Mouse (Mus musculus) liver, embryonic 14.5 days (tissue): ENCODE data around the gene Asb8. TPM values are rescaled to one million over a fixed set of nuclear protein-coding genes. Genes with fewer than 3 reads are reported as not detected.

Source experiments
- ATAC-seq: fragments of 200-750 bp; cut with Nextera tagmentation; 2 replicates; pipeline ENCODE4 v1.8.0; 2017; ENCODE audit warnings: moderate number of reproducible peaks, mild to moderate bottlenecking, moderate library complexity; ENCODE audit not compliant: insufficient read depth
- DNase-seq, 3 experiments: peaks; one replicate each; pipeline ENCODE4 v3.0.0-alpha.2; 2012 to 2013; ENCODE audit warnings: low read depth in 3 of 3, low spot score in 3 of 3
- H3K27ac ChIP-seq: fragments of 300-500 bp; sonication (generic); 2 replicates; pipeline ENCODE4 v1.5.1; 2014; ENCODE audit warnings: moderate library complexity, mild to moderate bottlenecking, control low read depth, inconsistent platforms
- H3K27me3 ChIP-seq: fragments of 300-500 bp; sonication (generic); 2 replicates; pipeline ENCODE4 v1.6.1; 2014; ENCODE audit warnings: mild to moderate bottlenecking, low read length, moderate library complexity; ENCODE audit not compliant: control insufficient read depth, insufficient read depth
- H3K36me3 ChIP-seq: fragments of 300-500 bp; sonication (generic); replicated peaks from 2 replicates; pipeline ENCODE4 v1.6.1; 2014; ENCODE audit warnings: low read depth; ENCODE audit not compliant: control insufficient read depth, insufficient read depth
- H3K4me1 ChIP-seq, 2 experiments: fragments of 200-500 bp in 1 of 2; fragments of 300-500 bp in 1 of 2; sonication (generic) in 1 of 2; replicated peaks; 2 replicates each; pipeline ENCODE4 v1.6.1; 2012 to 2014; ENCODE audit warnings: antibody characterized with exemption in 1 of 2, inconsistent platforms in 1 of 2, low read length in 1 of 2; ENCODE audit not compliant: control insufficient read depth in 2 of 2, insufficient read depth in 2 of 2
- H3K4me2 ChIP-seq: fragments of 300-500 bp; sonication (generic); 2 replicates; pipeline ENCODE4 v1.6.1; 2014; ENCODE audit warnings: low read depth, mild to moderate bottlenecking, control low read depth, moderate library complexity
- H3K4me3 ChIP-seq, 2 experiments: fragments of 200-500 bp in 1 of 2; fragments of 300-500 bp in 1 of 2; sonication (generic) in 1 of 2; 2 replicates each; pipeline ENCODE4 v1.5.1; 2012 to 2014; ENCODE audit warnings: low read depth in 2 of 2, low read length in 2 of 2, mild to moderate bottlenecking in 2 of 2, control low read depth in 1 of 2, inconsistent platforms in 1 of 2, moderate library complexity in 1 of 2; ENCODE audit not compliant: insufficient read depth in 1 of 2
- H3K9ac ChIP-seq: fragments of 300-500 bp; sonication (generic); replicated peaks from 2 replicates; pipeline ENCODE4 v1.6.1; 2014; ENCODE audit warnings: mild to moderate bottlenecking, control low read depth, moderate library complexity
- H3K9me3 ChIP-seq: fragments of 300-500 bp; sonication (generic); 2 replicates; pipeline ENCODE4 v1.6.1; 2016; ENCODE audit warnings: low read length, mixed read lengths; ENCODE audit not compliant: control insufficient read depth
- CTCF ChIP-seq: IDR thresholded peaks from 2 replicates; pipeline ENCODE4 v1.5.1; 2016; ENCODE audit warnings: antibody characterized with exemption, low read depth, control low read depth
- EP300 ChIP-seq: IDR thresholded peaks from 2 replicates; pipeline ENCODE4 v1.6.1; 2016; ENCODE audit warnings: antibody characterized with exemption, low read depth
- WGBS: fragments of 180-500 bp; shearing (Covaris S2); extraction: QIAGEN DNeasy Blood & Tissue Kit; methylation state at CpG from one replicate; pipeline ENCODE4 v1.1.7; 2014; ENCODE audit not compliant: insufficient replicate concordance; 5-methylcytosine and 5-hydroxymethylcytosine counted together
- polyA plus RNA-seq, 2 experiments: library from polyadenylated mRNA; depleted of rRNA in 1 of 2; stranded (reverse) in 1 of 2; unstranded in 1 of 2; fragments of >200 nt; fragmentation: Nextera tagmentation in 1 of 2; extraction: Ambion mirVana in 1 of 2; gene quantifications; 2 replicates each; pipeline versions ENCODE4 v1.2.1 to v1.2.3; 2012 to 2014

The Asb8 gene
- polyA plus RNA-seq, 2 experiments: 15.1 to 22.4 TPM

DNA sequence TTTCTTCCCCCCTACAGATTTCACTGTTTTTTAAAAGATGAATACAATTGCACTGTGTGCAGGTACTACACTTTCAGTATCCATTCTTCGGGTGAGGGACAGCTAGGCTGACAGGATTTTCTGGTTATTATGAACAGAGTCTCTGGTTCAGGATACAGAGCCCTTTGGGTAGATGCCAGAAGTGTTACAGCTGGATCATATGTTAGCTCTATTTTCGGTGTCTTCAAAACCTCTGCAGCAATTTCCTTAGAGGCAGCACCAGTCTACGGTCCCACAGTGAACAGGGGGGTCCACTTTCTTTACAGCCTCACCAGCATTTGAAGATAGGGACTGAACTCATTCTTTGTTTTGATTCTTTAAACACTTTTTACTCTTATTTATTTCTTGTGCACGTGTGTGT is 19.0 kb upstream of the Asb8 start:
- WGBS: 51% methylated on average over 4 of the region's 4 CpGs
- H3K9ac ChIP-seq: no peak overlapping the region
- H3K27me3 ChIP-seq: peaks cover 7% of the 10 kb centered on the region
- ATAC-seq (no peak), DNase-seq (no peak)
- H3K4me3 ChIP-seq: no peak overlapping the region
- TF ChIP-seq EP300: no peak
- TF ChIP-seq CTCF: no peak
- no peak overlapping the region for H3K4me2 ChIP-seq
- no peaks in the 10 kb centered on the region for H3K9me3 ChIP-seq
- no peak overlapping the region for H3K27ac ChIP-seq
- H3K36me3 ChIP-seq: no peaks in the 10 kb centered on the region
- peaks cover 0 to 8% of the 10 kb centered on the region in 2 experiments; a peak in 2 of 4 replicates for H3K4me1 ChIP-seq

DNA sequence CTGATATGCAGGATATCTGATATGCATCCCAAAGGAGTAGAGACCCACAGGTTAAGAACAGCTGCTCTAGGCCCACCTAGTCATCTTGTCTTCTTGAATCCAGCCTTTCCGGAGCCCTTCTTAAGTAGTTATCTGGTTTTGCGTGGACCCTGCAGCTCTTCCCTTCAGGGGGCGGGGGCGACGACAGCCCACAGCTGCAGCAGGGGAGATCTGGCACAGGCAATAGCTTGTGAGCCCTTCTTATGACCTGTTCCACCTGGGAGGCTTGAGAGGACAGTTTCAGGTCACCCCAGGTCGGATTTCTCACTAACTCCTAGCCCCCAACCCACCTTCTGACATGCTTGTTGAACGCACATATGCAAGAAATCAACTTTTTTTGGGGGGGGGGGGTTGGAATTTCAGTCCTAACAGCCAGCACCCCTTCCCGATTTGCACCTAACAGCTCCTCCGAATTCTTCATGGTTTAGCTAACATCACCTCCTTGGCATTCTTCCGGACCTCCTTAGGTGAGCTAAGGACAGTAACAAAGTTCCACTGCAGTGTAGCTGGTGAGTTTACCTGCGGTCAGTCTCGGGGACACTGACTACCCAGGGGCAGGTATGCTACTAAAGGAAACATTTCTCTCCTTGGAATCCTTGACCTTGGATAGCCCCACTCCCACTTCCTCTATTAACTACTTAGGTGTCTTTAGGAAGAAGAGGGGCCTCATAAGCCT is 16.6 kb upstream of the Asb8 start:
- 49% methylated on average over 12 of the region's 12 CpGs for WGBS
- Histone ChIP-seq H3K27ac (no peak overlapping the region), H3K4me2 (no peak overlapping the region), H3K4me3 (no peak overlapping the region), H3K9ac (no peak overlapping the region), H3K4me1 (peaks cover 0 to 8% of the 10 kb centered on the region in 2 experiments; a peak in 2 of 4 replicates), H3K36me3 (no peaks in the 10 kb centered on the region), H3K9me3 (no peaks in the 10 kb centered on the region), H3K27me3 (peaks cover 7% of the 10 kb centered on the region)
- DNase-seq (no peak), ATAC-seq (no peak)
- TF ChIP-seq EP300 (no peak), CTCF (no peak)

DNA sequence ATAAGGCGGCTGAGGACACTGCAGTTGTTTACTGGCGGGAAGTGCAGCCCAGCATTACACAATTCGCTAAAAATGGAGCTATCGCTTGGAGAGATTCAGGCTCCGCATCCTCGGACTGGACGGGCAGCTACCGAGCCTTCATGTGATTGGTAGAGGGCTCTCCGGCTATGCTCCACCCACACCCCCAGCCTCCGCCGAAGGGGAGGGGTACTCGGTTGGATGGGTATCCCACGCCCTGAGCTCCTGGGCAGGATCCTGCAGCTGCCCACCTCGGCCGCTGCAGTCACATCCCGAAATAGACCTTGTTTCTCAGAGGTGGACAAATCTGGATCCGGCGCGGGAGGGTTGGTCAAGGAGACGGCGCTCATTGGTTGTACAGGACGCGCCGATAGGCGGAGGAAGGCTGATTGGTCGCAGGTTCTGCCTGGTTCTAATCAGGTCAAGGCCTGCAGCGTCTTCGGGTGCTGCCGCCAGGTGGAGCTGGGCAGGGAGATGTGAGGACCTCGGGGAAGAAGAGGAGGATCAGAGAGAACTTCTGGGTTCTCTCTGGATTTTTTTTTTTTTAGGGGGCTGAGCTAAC is 15.8 kb upstream of the Asb8 start:
- Histone ChIP-seq H3K4me3 (peak overlapping the region; percentile 43 to 54), H3K9me3 (no peaks in the 10 kb centered on the region), H3K4me2 (peak overlapping the region; percentile 58), H3K36me3 (no peaks in the 10 kb centered on the region), H3K27ac (no peak overlapping the region), H3K9ac (no peak overlapping the region), H3K27me3 (peaks cover 7% of the 10 kb centered on the region), H3K4me1 (peaks cover 0 to 8% of the 10 kb centered on the region in 2 experiments; a peak in 2 of 4 replicates)
- TF ChIP-seq EP300: no peak
- peak; percentile 84 for TF ChIP-seq CTCF
- ATAC-seq (peak; percentile 97), DNase-seq (peak; percentile 57 to 64 (median 59))
- under 1% methylated on average over 30 of the region's 30 CpGs for WGBS

DNA sequence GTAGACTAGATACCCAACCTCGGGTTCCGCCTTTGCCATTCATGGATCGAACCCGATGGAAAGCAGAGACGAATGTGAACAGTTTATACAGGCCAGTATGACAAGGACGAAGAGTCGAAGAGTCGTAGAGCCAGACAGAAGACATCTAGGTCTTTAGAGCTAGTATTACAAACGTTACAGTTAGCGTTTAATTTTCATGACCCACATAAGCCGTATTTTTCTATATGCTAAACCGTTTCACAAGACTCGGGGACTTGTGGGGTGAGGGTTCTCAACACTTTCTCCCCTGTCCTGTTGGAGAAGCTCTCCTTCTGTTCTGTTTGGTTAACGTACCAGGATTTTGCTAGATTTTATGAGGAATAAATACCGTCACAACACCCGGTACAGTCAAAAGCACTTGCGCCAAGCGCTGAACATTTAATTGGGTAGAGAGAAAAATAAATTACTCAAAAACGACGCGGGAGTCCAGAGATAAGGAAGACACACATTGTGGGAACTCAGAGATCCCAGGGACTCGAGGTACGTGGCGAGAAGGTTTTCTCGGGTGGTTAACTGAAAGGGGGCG is 15.2 kb upstream of the Asb8 start:
- H3K9me3 ChIP-seq: no peaks in the 10 kb centered on the region
- DNase-seq (no peak), ATAC-seq (no peak)
- peak overlapping the region; percentile 43 to 54; a peak in 3 of 4 replicates for H3K4me3 ChIP-seq
- no peak overlapping the region for H3K27ac ChIP-seq
- WGBS: 11% methylated on average over 26 of the region's 26 CpGs
- TF ChIP-seq CTCF (no peak), EP300 (no peak)
- no peak overlapping the region for H3K9ac ChIP-seq
- no peaks in the 10 kb centered on the region for H3K36me3 ChIP-seq
- peaks cover 0 to 8% of the 10 kb centered on the region in 2 experiments; a peak in 2 of 4 replicates for H3K4me1 ChIP-seq
- H3K4me2 ChIP-seq: peak overlapping the region; percentile 58
- H3K27me3 ChIP-seq: peaks cover 7% of the 10 kb centered on the region

DNA sequence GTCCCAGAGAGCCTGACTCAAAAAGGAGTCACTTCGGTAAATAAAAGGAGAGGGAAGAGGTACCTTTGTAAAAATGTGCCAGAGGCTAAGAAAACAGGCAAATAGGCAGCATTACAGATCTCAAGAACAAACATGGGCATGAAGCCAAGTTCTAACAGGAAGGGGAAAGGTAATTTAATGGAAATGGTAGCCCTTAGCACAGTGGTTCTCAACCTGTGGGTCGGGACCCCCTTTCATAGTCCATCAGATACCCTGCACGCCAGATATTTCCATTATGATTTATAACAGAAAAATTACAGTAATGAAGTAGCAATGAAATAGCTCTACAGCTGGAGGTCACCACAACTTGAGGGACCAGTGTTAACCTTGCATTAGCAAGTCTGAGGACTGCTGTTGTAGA is 11.9 kb upstream of the Asb8 start:
- WGBS: 48% methylated on average over 3 of the region's 3 CpGs
- no peak overlapping the region for H3K4me3 ChIP-seq
- peaks cover 0 to 8% of the 10 kb centered on the region in 2 experiments; a peak in 2 of 4 replicates for H3K4me1 ChIP-seq

More for the DNA sequence above, 11.9 kb upstream of the Asb8 start:
- no peak overlapping the region for H3K27ac ChIP-seq
- no peaks in the 10 kb centered on the region for H3K36me3 ChIP-seq
- DNase-seq (no peak), ATAC-seq (no peak)
- H3K27me3 ChIP-seq: peaks cover 11% of the 10 kb centered on the region
- no peak overlapping the region for H3K9ac ChIP-seq
- H3K4me2 ChIP-seq: no peak overlapping the region
- TF ChIP-seq EP300 (no peak), CTCF (no peak)
- H3K9me3 ChIP-seq: no peaks in the 10 kb centered on the region
